Mouse (Mus musculus) kidney, postnatal 0 days (tissue): ENCODE results near the gene Zfp839. TPM values are rescaled to one million over a fixed set of nuclear protein-coding genes. Genes with fewer than 3 reads are reported as not detected.

Experiments used
- ATAC-seq: fragments of 200-750 bp; cut with Nextera tagmentation; replicated peaks from 2 replicates; pipeline ENCODE4 v1.8.0; 2017; ENCODE audit warnings: low read depth, moderate number of reproducible peaks, moderate TSS enrichment, moderate library complexity; ENCODE audit not compliant: low FRiP score
- DNase-seq: peaks from one replicate; pipeline ENCODE4 v3.0.0-alpha.2; 2016; ENCODE audit warnings: low spot score
- H3K27ac ChIP-seq: fragments of 300-500 bp; sonication (generic); 2 replicates; pipeline ENCODE4 v1.5.1; 2014; ENCODE audit warnings: mild to moderate bottlenecking
- H3K27me3 ChIP-seq: fragments of 300-500 bp; sonication (generic); 2 replicates; pipeline ENCODE4 v1.6.1; 2014; ENCODE audit warnings: low read length, mixed read lengths; ENCODE audit not compliant: insufficient read depth
- H3K36me3 ChIP-seq: fragments of 300-500 bp; sonication (generic); 2 replicates; pipeline ENCODE4 v1.6.1; 2014; ENCODE audit warnings: low read length, mixed read lengths; ENCODE audit not compliant: insufficient read depth
- H3K4me1 ChIP-seq: fragments of 300-500 bp; sonication (generic); replicated peaks from 2 replicates; pipeline ENCODE4 v1.6.1; 2014; ENCODE audit warnings: antibody characterized with exemption, low read length, mixed read lengths; ENCODE audit not compliant: insufficient read depth
- H3K4me2 ChIP-seq: fragments of 300-500 bp; sonication (generic); 2 replicates; pipeline ENCODE4 v1.6.1; 2014; ENCODE audit warnings: mild to moderate bottlenecking, low read length, moderate library complexity, mixed read lengths
- H3K4me3 ChIP-seq: fragments of 300-500 bp; sonication (generic); replicated peaks from 2 replicates; pipeline ENCODE4 v1.5.1; 2014; ENCODE audit warnings: low read depth, low read length
- H3K9ac ChIP-seq: fragments of 300-500 bp; sonication (generic); 2 replicates; pipeline ENCODE4 v1.6.1; 2014; ENCODE audit warnings: low read depth, low read length
- H3K9me3 ChIP-seq: fragments of 300-500 bp; sonication (generic); replicated peaks from 2 replicates; pipeline ENCODE4 v1.6.1; 2016; ENCODE audit warnings: low read length, inconsistent platforms, mixed read lengths
- CTCF ChIP-seq: IDR thresholded peaks from 2 replicates; pipeline ENCODE4 v1.5.1; 2016; ENCODE audit warnings: antibody characterized with exemption, low read depth, mild to moderate bottlenecking, moderate library complexity
- WGBS: fragments of 180-500 bp; shearing (Covaris S2); extraction: QIAGEN DNeasy Blood & Tissue Kit; methylation state at CpG from one replicate; pipeline ENCODE4 v1.1.7; 2014; 5-methylcytosine and 5-hydroxymethylcytosine counted together
- polyA plus RNA-seq: library from polyadenylated mRNA; unstranded; fragments of >200 nt; fragmentation: Nextera tagmentation; extraction: Ambion mirVana; gene quantifications from 2 replicates; pipeline ENCODE4 v1.2.1, GENCODE M21; 2015

Zfp839 gene
- polyA plus RNA-seq, 1 experiment from 2014 or later = 2.2 TPM

DNA sequence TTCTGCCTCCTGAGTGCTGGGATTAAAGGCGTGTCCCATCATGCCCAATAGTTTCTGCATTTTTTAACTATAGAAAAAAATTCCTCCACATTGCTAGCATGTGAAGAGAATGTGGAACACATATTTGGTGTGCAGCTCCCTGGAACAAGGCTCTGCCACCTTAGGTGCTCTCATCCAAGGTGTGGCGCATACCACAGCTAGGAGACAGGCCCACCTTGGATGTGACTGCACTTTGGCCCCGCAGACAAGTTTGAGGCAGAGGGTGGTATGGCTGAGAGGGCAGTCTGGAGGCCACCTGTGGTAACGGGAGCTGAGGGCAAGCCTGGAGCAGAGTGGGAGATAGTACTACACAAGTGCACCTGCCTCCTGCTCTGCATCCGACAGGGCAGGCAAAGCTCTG is 41.2 kb upstream of the Zfp839 start:
- no peak overlapping the region for H3K4me2 ChIP-seq
- peak; percentile 53; the same call in 1 of the 2 replicates for ATAC-seq
- 68% methylated on average over 5 of the region's 5 CpGs for WGBS
- no peaks in the 10 kb centered on the region for H3K9me3 ChIP-seq
- peak; percentile 5 for DNase-seq
- H3K9ac ChIP-seq = no peak overlapping the region
- no peak overlapping the region for H3K27ac ChIP-seq
- H3K4me1 ChIP-seq = no peaks in the 10 kb centered on the region
- H3K36me3 ChIP-seq = peaks cover 9% of the 10 kb centered on the region; the same call in 1 of the 2 replicates
- H3K27me3 ChIP-seq = no peaks in the 10 kb centered on the region
- no peak overlapping the region for H3K4me3 ChIP-seq
- TF ChIP-seq CTCF = no peak

DNA sequence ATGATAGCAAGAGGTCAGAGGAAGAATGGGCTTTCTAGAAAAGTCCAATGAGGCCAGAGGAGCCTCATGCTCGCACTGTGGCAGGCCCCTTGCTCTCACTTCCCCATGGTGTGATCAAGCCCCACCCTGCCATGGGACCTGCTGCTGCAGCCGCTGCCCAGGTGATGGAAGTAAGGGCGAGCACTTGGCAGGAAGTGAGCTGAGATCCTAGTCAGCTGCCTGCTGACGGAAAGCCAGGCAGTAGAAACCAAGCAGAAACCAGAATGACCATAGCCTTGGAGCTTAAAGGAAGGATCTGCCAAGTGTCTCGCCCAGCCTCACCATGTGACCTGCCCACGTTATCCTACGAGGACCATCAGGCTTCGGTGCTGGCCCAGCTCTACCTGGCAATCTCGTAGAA is 36.9 kb upstream of the Zfp839 start:
- H3K27ac ChIP-seq = no peak overlapping the region
- no peak overlapping the region for H3K9ac ChIP-seq
- 87% methylated on average over 9 of the region's 9 CpGs for WGBS
- H3K27me3 ChIP-seq = no peaks in the 10 kb centered on the region
- H3K9me3 ChIP-seq = no peaks in the 10 kb centered on the region
- no peak overlapping the region for H3K4me3 ChIP-seq
- H3K4me2 ChIP-seq = no peak overlapping the region
- no peaks in the 10 kb centered on the region for H3K4me1 ChIP-seq
- no peak for TF ChIP-seq CTCF
- ATAC-seq (no peak), DNase-seq (no peak)
- peaks cover 6% of the 10 kb centered on the region; the same call in 1 of the 2 replicates for H3K36me3 ChIP-seq

DNA sequence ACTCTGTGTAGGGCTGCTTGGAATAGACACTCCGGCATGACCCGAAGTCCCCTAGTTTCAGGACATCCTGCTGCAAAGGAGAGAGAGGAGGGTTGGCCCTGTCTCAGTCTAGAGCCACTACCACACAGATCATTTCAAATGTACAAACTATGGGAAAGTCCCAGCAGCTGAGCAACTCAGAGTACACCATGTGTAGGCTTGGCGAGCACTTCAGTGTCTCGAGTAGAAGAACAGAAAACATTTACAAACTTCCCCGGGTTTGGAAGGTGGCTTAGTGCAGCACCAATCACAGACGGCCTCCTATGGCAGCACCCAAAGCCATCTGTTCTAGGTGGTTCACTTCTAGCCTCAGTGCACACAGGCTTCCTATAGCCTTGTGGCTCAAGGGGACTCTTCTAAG is 36.4 kb upstream of the Zfp839 start:
- Histone ChIP-seq H3K27ac (no peak overlapping the region), H3K4me1 (no peaks in the 10 kb centered on the region), H3K27me3 (no peaks in the 10 kb centered on the region), H3K36me3 (peaks cover 6% of the 10 kb centered on the region; the same call in 1 of the 2 replicates), H3K9ac (no peak overlapping the region), H3K4me3 (no peak overlapping the region), H3K9me3 (no peaks in the 10 kb centered on the region), H3K4me2 (no peak overlapping the region)
- 96% methylated on average over 6 of the region's 6 CpGs for WGBS
- no peak for DNase-seq
- TF ChIP-seq CTCF = no peak
- no peak for ATAC-seq

DNA sequence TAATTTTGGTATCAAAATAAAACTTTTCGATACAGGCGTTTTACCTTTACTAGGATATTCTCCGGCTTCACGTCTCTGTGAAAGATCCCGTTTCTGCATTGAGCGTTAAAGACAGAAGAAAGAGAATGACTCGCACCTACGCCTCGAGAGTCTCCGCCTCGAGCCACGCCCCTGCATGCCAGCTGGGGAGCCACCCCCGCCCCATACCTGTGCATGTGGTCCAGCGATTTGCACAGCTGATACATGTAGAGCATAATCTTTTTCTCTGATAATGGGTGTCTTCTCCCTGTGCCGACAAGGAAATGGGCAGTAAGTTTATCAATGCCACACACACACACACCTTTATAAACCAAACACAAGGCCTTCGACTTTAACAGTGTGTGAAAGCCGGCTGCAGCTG is 35.1 kb upstream of the Zfp839 start:
- no peak overlapping the region for H3K9ac ChIP-seq
- 66% methylated on average over 17 of the region's 17 CpGs for WGBS
- H3K4me2 ChIP-seq = no peak overlapping the region
- no peaks in the 10 kb centered on the region for H3K9me3 ChIP-seq
- no peak overlapping the region for H3K27ac ChIP-seq
- no peak for TF ChIP-seq CTCF
- DNase-seq (no peak), ATAC-seq (no peak)
- no peak overlapping the region for H3K4me3 ChIP-seq
- no peaks in the 10 kb centered on the region for H3K27me3 ChIP-seq
- no peaks in the 10 kb centered on the region for H3K4me1 ChIP-seq
- peaks cover 6% of the 10 kb centered on the region; the same call in 1 of the 2 replicates for H3K36me3 ChIP-seq

DNA sequence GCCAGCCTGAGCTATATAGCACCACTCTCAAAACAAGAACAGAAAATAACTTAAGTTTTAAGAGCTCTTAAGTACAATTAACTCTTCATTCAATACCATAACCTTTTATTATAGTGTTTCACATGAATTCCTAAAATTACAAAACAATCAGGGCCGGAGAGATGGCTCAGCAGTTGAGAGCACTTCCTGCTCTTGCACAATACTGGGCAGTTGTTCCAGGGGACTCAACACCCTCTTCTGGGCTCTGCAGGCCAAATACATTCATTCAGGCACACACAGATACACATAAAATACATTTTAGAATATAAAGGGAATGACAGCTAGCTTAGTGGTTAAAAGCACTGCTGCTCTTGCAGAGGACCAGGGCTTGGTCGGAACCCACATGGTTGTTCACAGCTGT is 33.2 kb upstream of the Zfp839 start:
- TF ChIP-seq CTCF = no peak
- 84% methylated on average over 2 of the region's 2 CpGs for WGBS
- Histone ChIP-seq H3K36me3 (peaks cover 6% of the 10 kb centered on the region; the same call in 1 of the 2 replicates), H3K9ac (no peak overlapping the region), H3K4me2 (no peak overlapping the region), H3K9me3 (no peaks in the 10 kb centered on the region), H3K27ac (no peak overlapping the region), H3K27me3 (no peaks in the 10 kb centered on the region), H3K4me3 (no peak overlapping the region), H3K4me1 (no peaks in the 10 kb centered on the region)
- ATAC-seq (no peak), DNase-seq (no peak)

DNA sequence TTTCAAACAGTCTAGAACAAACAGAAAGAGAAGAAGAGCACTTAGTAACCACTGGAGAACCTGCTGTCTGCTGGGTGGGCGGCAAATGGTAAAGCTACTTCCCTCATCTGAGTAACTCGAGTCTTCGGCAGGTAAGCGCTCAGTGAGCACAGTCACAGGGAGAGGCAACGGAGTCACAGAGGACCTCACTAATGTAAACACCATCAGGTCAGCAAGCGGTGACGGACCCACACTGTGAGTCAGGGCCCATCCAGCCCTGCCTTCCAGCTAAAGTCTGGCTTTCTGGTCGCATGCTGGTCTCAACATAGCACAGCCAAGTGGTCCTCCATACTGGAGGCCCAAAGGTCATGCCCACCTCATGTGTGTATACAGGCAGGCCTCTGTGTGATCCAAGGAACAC is 30.7 kb upstream of the Zfp839 start:
- ATAC-seq = no peak
- WGBS = 74% methylated on average over 8 of the region's 8 CpGs
- H3K36me3 ChIP-seq = no peaks in the 10 kb centered on the region
- H3K9me3 ChIP-seq = no peaks in the 10 kb centered on the region
- no peaks in the 10 kb centered on the region for H3K27me3 ChIP-seq
- no peak for TF ChIP-seq CTCF
- H3K4me1 ChIP-seq = no peaks in the 10 kb centered on the region
- no peak for DNase-seq
- H3K9ac ChIP-seq = no peak overlapping the region
- H3K27ac ChIP-seq = no peak overlapping the region
- no peak overlapping the region for H3K4me3 ChIP-seq
- no peak overlapping the region for H3K4me2 ChIP-seq

DNA sequence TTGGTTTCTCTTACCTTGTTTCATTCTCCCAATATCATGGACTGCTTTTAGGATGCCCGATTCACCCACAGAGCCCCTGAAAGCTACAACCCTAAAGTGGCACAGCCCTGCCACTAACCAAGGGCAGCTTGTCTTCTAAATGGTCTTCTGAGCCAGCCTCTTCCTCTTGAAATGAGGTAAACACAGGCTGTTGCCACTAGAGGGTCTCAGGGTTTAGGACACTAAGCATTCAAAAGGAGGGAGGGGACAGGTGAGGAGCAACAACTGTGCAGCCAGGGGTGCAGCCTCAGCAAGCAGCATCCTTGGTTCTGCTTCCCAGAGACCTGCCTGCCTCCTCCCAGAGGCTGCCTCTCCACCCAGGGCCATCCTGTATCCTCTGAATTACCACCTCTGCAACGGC is 28.3 kb upstream of the Zfp839 start:
- Histone ChIP-seq H3K4me3 (no peak overlapping the region), H3K27me3 (no peaks in the 10 kb centered on the region), H3K4me1 (no peaks in the 10 kb centered on the region), H3K4me2 (no peak overlapping the region), H3K9me3 (no peaks in the 10 kb centered on the region), H3K36me3 (no peaks in the 10 kb centered on the region), H3K27ac (no peak overlapping the region), H3K9ac (no peak overlapping the region)
- ATAC-seq (no peak), DNase-seq (peak; percentile 11)
- 76% methylated on average over 2 of the region's 2 CpGs for WGBS
- TF ChIP-seq CTCF = peak; percentile 34; the same call in 1 of the 2 replicates
